Mouse (Mus musculus) limb, embryonic 13.5 days (tissue): Measurements from ENCODE around the gene Trim25. TPM values are rescaled to one million over a fixed set of nuclear protein-coding genes. Genes with fewer than 3 reads are reported as not detected.
"Not testable (repeated sequence)": the region's sequence is repeated elsewhere in the genome, so short reads cannot be mapped to it uniquely, and the experiment has no call there.

ENCODE experiments used
- ATAC-seq: fragments of 200-750 bp; cut with Nextera tagmentation; 2 replicates; pipeline ENCODE4 v1.8.0; 2017; ENCODE audit warnings: low read depth, moderate number of reproducible peaks, moderate TSS enrichment; ENCODE audit not compliant: low FRiP score
- H3K27ac ChIP-seq: fragments of 300-500 bp; sonication (generic); 2 replicates; pipeline ENCODE4 v1.5.1; 2015; ENCODE audit warnings: inconsistent platforms, mild to moderate bottlenecking, moderate library complexity
- H3K27me3 ChIP-seq: fragments of 300-500 bp; sonication (generic); 2 replicates; pipeline ENCODE4 v1.6.1; 2015; ENCODE audit warnings: mild to moderate bottlenecking, inconsistent platforms
- H3K36me3 ChIP-seq: fragments of 300-500 bp; sonication (generic); 2 replicates; pipeline ENCODE4 v1.6.1; 2015; ENCODE audit warnings: inconsistent platforms, mild to moderate bottlenecking, moderate library complexity
- H3K4me1 ChIP-seq: fragments of 300-500 bp; sonication (generic); 2 replicates; pipeline ENCODE4 v1.6.1; 2015; ENCODE audit warnings: inconsistent platforms
- H3K4me2 ChIP-seq: fragments of 300-500 bp; sonication (generic); replicated peaks from 2 replicates; pipeline ENCODE4 v1.6.1; 2015; ENCODE audit warnings: inconsistent platforms, mild to moderate bottlenecking, moderate library complexity
- H3K4me3 ChIP-seq: fragments of 300-500 bp; sonication (generic); 2 replicates; pipeline ENCODE4 v1.5.1; 2015; ENCODE audit warnings: moderate library complexity, mild to moderate bottlenecking, inconsistent platforms
- H3K9ac ChIP-seq: fragments of 300-500 bp; sonication (generic); 2 replicates; pipeline ENCODE4 v1.6.1; 2015; ENCODE audit warnings: mild to moderate bottlenecking, inconsistent platforms
- H3K9me3 ChIP-seq: fragments of 300-500 bp; sonication (generic); 2 replicates; pipeline ENCODE4 v1.6.1; 2016; ENCODE audit warnings: inconsistent platforms
- WGBS: fragments of 180-500 bp; shearing (Covaris S2); methylation state at CpG from one replicate; pipeline ENCODE4 v1.1.7; 2015; 5-methylcytosine and 5-hydroxymethylcytosine counted together
- polyA plus RNA-seq: library from polyadenylated mRNA; unstranded; fragments of >200 nt; fragmentation: Nextera tagmentation; extraction: Ambion mirVana; gene quantifications from 2 replicates; pipeline ENCODE4 v1.2.1, GENCODE M21; 2015

Gene Trim25
- polyA plus RNA-seq, 1 experiment from 2014 or later, result 5.4 TPM

GRCm38 (mm10) chr11:88997343-88997742 lies 1.8 kb upstream of the Trim25 start:
- not testable (repeated sequence) for ATAC-seq, H3K4me2 ChIP-seq, H3K9me3 ChIP-seq, H3K27ac ChIP-seq, H3K36me3 ChIP-seq, H3K4me3 ChIP-seq, H3K9ac ChIP-seq, H3K4me1 ChIP-seq
- peaks cover 38% of the 10 kb centered on the region for H3K27me3 ChIP-seq
- WGBS, result 87% methylated on average over 5 of the region's 5 CpGs

DNA sequence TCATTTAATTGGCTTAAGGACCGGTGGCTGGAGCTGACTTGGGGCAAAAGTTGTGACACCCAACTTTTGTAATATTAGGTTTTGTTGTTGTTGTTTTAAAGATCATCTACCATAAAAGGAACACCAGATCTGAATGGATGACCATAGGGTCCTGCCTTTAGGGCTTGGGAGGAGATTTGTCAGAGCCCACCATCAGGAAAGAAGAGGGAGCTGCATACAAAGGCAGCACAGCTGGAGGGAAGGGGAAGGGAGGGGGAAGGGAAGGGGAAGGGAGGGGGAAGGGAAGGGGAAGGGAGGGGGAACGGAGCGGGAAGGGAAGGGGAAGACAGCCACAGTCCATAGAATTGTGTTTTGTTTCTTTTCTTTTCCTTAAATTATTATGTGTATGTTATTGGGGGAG lies 770 bp upstream of the Trim25 start:
- 0 out of 2 replicates have a peak, but pooled peaks cover 5% of the 10 kb centered on the region for H3K4me1 ChIP-seq
- 11% methylated on average over 3 of the region's 3 CpGs for WGBS
- H3K27ac ChIP-seq, result no peak overlapping the region
- H3K9ac ChIP-seq, result no peak overlapping the region
- H3K36me3 ChIP-seq, result no peaks in the 10 kb centered on the region
- H3K4me2 ChIP-seq, result no peak overlapping the region
- H3K27me3 ChIP-seq, result peaks cover 38% of the 10 kb centered on the region
- no peak overlapping the region for H3K4me3 ChIP-seq
- no peak for ATAC-seq
- no peaks in the 10 kb centered on the region for H3K9me3 ChIP-seq

DNA sequence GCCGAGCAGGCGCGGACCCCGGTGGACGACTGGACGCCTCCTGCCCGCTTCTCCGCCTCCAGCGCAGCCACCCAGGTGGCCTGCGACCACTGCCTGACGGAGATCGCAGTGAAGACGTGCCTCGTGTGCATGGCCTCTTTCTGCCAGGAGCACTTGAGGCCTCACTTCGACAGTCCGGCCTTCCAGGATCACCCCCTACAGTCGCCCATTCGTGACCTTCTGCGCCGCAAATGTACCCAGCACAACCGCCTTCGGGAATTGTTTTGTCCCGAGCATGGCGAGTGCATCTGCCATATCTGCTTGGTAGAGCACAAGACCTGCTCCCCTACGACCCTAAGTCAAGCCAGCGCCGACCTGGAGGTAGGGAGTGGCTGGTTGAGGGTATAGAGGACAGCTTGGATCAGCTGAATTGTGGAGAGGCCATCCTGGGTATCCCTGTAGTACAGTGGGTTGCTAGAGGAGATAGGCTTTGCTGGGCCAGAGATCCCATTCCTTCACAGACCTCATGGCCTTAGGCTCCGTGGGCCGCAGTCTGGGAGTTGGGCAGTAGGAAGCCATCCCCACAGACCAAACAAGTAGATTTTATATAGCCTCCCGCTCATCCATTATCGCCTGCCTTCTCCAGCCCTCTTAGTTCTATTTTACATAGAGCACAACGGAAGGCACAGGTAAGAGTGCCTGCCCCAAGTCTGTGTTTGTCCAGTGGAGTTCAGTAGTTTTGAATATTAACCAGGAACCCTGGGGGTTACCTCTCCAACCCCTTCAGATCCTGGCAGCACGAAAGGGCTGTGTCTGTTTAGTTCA lies 749 bp downstream of the Trim25 start:
- H3K4me1 ChIP-seq, result 0 out of 2 replicates have a peak, but pooled peaks cover 5% of the 10 kb centered on the region
- peaks cover 38% of the 10 kb centered on the region for H3K27me3 ChIP-seq
- H3K36me3 ChIP-seq, result no peaks in the 10 kb centered on the region
- peak overlapping the region; percentile 63 for H3K9ac ChIP-seq
- peak overlapping the region; percentile 52 for H3K4me3 ChIP-seq
- ATAC-seq, result peak; percentile 29; the same call in 1 of the 2 replicates
- H3K27ac ChIP-seq, result no peak overlapping the region
- 24% methylated on average over 33 of the region's 33 CpGs for WGBS
- no peaks in the 10 kb centered on the region for H3K9me3 ChIP-seq
- peak overlapping the region; percentile 70 for H3K4me2 ChIP-seq

GRCm38 (mm10) chr11:89000527-89000819 lies 1.3 kb downstream of the Trim25 start:
- peaks cover 38% of the 10 kb centered on the region for H3K27me3 ChIP-seq
- ATAC-seq, result no peak
- no peaks in the 10 kb centered on the region for H3K9me3 ChIP-seq
- H3K4me2 ChIP-seq, result peak overlapping the region; percentile 70
- peak overlapping the region; percentile 52 for H3K4me3 ChIP-seq
- H3K27ac ChIP-seq, result no peak overlapping the region
- no peaks in the 10 kb centered on the region for H3K36me3 ChIP-seq
- no peak overlapping the region for H3K9ac ChIP-seq
- 0 out of 2 replicates have a peak, but pooled peaks cover 5% of the 10 kb centered on the region for H3K4me1 ChIP-seq

DNA sequence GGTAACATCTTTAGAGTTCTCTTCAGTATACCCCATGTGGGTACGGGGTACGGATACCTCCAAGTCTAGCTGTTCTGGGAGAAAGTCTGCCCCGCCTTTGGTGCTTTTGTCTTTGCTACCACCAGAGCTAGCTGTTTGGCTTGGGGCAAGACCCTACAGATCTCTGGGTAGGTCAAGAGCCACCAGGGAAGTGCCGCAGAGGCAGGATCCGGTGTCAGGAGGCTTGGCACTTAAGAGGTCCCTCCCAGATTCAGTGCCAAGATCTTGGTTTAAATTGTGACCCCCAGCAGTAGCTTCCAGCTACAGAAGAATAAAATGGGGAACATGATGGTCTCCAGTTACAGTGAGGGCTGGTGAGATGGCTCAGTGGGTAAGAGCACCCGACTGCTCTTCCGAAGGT lies 2.4 kb downstream of the Trim25 start:
- Histone ChIP-seq H3K27ac (no peak overlapping the region), H3K27me3 (peaks cover 38% of the 10 kb centered on the region), H3K4me2 (no peak overlapping the region), H3K36me3 (no peaks in the 10 kb centered on the region), H3K4me1 (0 out of 2 replicates have a peak, but pooled peaks cover 5% of the 10 kb centered on the region), H3K4me3 (no peak overlapping the region), H3K9me3 (no peaks in the 10 kb centered on the region), H3K9ac (no peak overlapping the region)
- 95% methylated on average over 7 of the region's 7 CpGs for WGBS
- ATAC-seq, result no peak

GRCm38 (mm10) chr11:89002068-89002467 lies 2.9 kb downstream of the Trim25 start:
- H3K4me2 ChIP-seq, result no peak overlapping the region
- 84% methylated on average over 5 of the region's 5 CpGs for whole genome bisulfite sequencing

GRCm38 (mm10) chr11:89002621-89003020 lies 3.4 kb downstream of the Trim25 start:
- H3K4me3 ChIP-seq, result no peak overlapping the region
- H3K9me3 ChIP-seq, result no peaks in the 10 kb centered on the region
- H3K27me3 ChIP-seq, result peaks cover 38% of the 10 kb centered on the region
- H3K4me2 ChIP-seq, result no peak overlapping the region; the same call in 1 of the 2 replicates
- WGBS, result 74% methylated on average over 5 of the region's 5 CpGs
- H3K4me1 ChIP-seq, result 0 out of 2 replicates have a peak, but pooled peaks cover 5% of the 10 kb centered on the region
- no peaks in the 10 kb centered on the region for H3K36me3 ChIP-seq
- no peak overlapping the region for H3K9ac ChIP-seq
- no peak overlapping the region for H3K27ac ChIP-seq
- ATAC-seq, result no peak

More at GRCm38 (mm10) chr11:89002068-89002467, 2.9 kb downstream of the Trim25 start:
- Histone ChIP-seq H3K9me3 (no peaks in the 10 kb centered on the region), H3K27ac (no peak overlapping the region), H3K27me3 (peaks cover 38% of the 10 kb centered on the region), H3K36me3 (no peaks in the 10 kb centered on the region), H3K4me3 (no peak overlapping the region), H3K4me1 (0 out of 2 replicates have a peak, but pooled peaks cover 5% of the 10 kb centered on the region), H3K9ac (no peak overlapping the region)
- no peak for ATAC-seq

GRCm38 (mm10) chr11:89003078-89003477 lies 3.9 kb downstream of the Trim25 start:
- no peaks in the 10 kb centered on the region for H3K9me3 ChIP-seq
- H3K9ac ChIP-seq, result no peak overlapping the region
- H3K4me3 ChIP-seq, result no peak overlapping the region
- H3K27ac ChIP-seq, result no peak overlapping the region
- no peak for ATAC-seq
- no peak overlapping the region; the same call in 1 of the 2 replicates for H3K4me2 ChIP-seq
- H3K36me3 ChIP-seq, result no peaks in the 10 kb centered on the region
- 25% methylated on average over 6 of the region's 6 CpGs for WGBS
- peaks cover 34% of the 10 kb centered on the region for H3K27me3 ChIP-seq
- H3K4me1 ChIP-seq, result 0 out of 2 replicates have a peak, but pooled peaks cover 5% of the 10 kb centered on the region

DNA sequence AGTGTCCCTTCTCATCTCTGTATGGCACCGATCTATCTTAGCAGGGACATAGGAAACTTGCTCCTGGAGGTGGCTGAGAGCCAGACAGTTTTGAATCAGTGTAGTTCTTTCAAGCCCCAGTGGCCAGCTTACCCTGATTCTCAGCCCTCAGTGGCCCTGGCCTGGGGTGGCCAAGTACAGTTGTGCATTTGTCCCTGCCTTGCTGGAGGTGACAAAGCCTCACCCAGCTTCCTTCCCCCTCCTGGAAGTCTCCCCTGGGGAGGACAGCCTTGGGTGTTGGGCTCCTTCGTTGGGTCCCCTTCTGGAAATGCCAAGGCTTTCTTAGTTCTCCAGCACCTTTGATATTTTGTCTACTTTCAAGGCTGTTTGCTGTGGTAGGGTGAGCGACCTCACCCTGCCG lies 4.5 kb downstream of the Trim25 start:
- ATAC-seq, result no peak
- Histone ChIP-seq H3K4me2 (no peak overlapping the region), H3K4me3 (no peak overlapping the region), H3K36me3 (no peaks in the 10 kb centered on the region), H3K4me1 (0 out of 2 replicates have a peak, but pooled peaks cover 5% of the 10 kb centered on the region), H3K9me3 (no peaks in the 10 kb centered on the region), H3K27me3 (peaks cover 28% of the 10 kb centered on the region), H3K27ac (no peak overlapping the region), H3K9ac (no peak overlapping the region)
- WGBS, result 64% methylated on average over 4 of the region's 4 CpGs

- H3K4me1 ChIP-seq, result no peaks in the 10 kb centered on the region
- no peak overlapping the region for H3K27ac ChIP-seq
- no peak for ATAC-seq
- H3K4me2 ChIP-seq, result no peak overlapping the region
- no peak overlapping the region for H3K4me3 ChIP-seq
- H3K9ac ChIP-seq, result no peak overlapping the region
- WGBS, result 63% methylated on average over 5 of the region's 5 CpGs
- H3K36me3 ChIP-seq, result no peaks in the 10 kb centered on the region
- peaks cover 10% of the 10 kb centered on the region; the same call in 1 of the 2 replicates for H3K27me3 ChIP-seq
- no peaks in the 10 kb centered on the region for H3K9me3 ChIP-seq
These were observed 6.3 kb downstream of the Trim25 start for GRCm38 (mm10) chr11:89005473-89005872.

DNA sequence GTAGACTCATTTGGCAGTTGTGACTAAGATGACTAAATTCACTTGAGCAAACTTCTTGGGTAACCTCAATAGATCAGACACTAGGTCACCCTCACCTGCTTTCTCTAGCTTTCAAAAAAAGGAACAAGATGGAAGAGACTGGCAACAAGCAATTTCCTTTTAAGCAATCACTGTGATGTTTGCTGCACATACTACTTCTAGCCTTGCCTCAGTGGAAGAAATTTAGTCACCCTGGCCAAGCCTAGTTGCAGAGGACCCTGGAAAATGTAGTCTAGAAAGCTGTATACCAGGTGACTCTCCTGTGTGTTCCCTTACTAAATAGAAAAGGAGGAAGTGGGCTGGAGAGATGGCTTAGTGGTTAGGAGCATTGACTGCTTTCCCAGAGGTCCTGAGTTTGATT lies 7.2 kb downstream of the Trim25 start:
- Histone ChIP-seq H3K27ac (no peak overlapping the region), H3K4me2 (no peak overlapping the region)
- no peak for ATAC-seq

GRCm38 (mm10) chr11:89007582-89007981 lies 8.4 kb downstream of the Trim25 start:
- Histone ChIP-seq H3K4me1 (no peaks in the 10 kb centered on the region), H3K9ac (no peak overlapping the region), H3K36me3 (no peaks in the 10 kb centered on the region), H3K27ac (no peak overlapping the region), H3K9me3 (no peaks in the 10 kb centered on the region), H3K4me3 (no peak overlapping the region), H3K4me2 (no peak overlapping the region), H3K27me3 (no peaks in the 10 kb centered on the region)
- ATAC-seq, result no peak
- 84% methylated on average over 3 of the region's 3 CpGs for WGBS

More for the DNA sequence above, 7.2 kb downstream of the Trim25 start:
- no peak overlapping the region for H3K9ac ChIP-seq
- H3K4me1 ChIP-seq, result no peaks in the 10 kb centered on the region
- H3K27me3 ChIP-seq, result peaks cover 3% of the 10 kb centered on the region; the same call in 1 of the 2 replicates
- no peaks in the 10 kb centered on the region for H3K9me3 ChIP-seq
- H3K36me3 ChIP-seq, result no peaks in the 10 kb centered on the region
- no peak overlapping the region for H3K4me3 ChIP-seq

DNA sequence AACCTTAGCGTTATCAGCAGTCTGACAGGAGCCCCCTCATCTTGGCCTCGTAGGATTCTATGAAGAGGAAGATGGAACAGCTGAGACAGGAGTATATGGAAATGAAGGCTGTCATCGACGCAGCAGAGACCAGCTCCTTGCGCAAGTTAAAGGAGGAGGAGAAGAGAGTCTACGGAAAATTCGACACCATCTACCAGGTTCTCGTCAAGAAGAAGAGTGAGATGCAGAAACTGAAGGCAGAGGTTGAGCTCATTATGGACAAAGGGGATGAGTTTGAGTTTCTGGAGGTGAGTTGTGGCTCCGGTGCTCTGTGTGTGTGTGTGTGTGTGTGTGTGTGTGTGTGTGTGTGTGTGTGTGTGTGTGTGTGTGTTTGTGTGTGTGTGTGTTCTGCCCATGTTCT lies 9.9 kb downstream of the Trim25 start:
- H3K27me3 ChIP-seq, result no peaks in the 10 kb centered on the region
- no peaks in the 10 kb centered on the region for H3K9me3 ChIP-seq
- H3K9ac ChIP-seq, result no peak overlapping the region
- WGBS, result 88% methylated on average over 9 of the region's 9 CpGs
- no peak for ATAC-seq
- no peak overlapping the region for H3K4me2 ChIP-seq
- H3K36me3 ChIP-seq, result no peaks in the 10 kb centered on the region
- no peaks in the 10 kb centered on the region for H3K4me1 ChIP-seq
- no peak overlapping the region for H3K27ac ChIP-seq
- no peak overlapping the region for H3K4me3 ChIP-seq
